Mouse (Mus musculus) bone marrow, adult 2 months (tissue): ENCODE measurements around the gene Fam219a.

Experiments
- CTCF ChIP-seq: fragments of 200-500 bp; IDR thresholded peaks from 2 replicates; pipeline ENCODE4 v1.5.1; 2011; ENCODE audit warnings: low read length, control low read depth; ENCODE audit not compliant: control insufficient read depth, insufficient read depth
- POLR2A ChIP-seq: fragments of 200-500 bp; IDR thresholded peaks from 2 replicates; pipeline ENCODE4 v1.6.1; 2011; ENCODE audit warnings: low read depth, mild to moderate bottlenecking, control low read depth, low read length, borderline replicate concordance; ENCODE audit not compliant: control insufficient read depth

GRCm38 (mm10) chr4:41573492-41573891, 4.2 kb upstream of the Fam219a start:
- TF ChIP-seq POLR2A, result no peak
- no peak for TF ChIP-seq CTCF
